Mouse (Mus musculus) colon, adult 2 months (tissue): ENCODE results near the gene Gzmb. TPM values are rescaled to one million over a fixed set of nuclear protein-coding genes. Genes with fewer than 3 reads are reported as not detected.

Experiments
- polyA plus RNA-seq: library from polyadenylated mRNA; depleted of rRNA; stranded (reverse); fragments of >200 nt; gene quantifications from 2 replicates; pipeline ENCODE4 v1.2.3, GENCODE M21; 2012; rRNA removed

Gene Gzmb
- 0.47 and 1.1 TPM in 2 replicates for polyA plus RNA-seq

DNA sequence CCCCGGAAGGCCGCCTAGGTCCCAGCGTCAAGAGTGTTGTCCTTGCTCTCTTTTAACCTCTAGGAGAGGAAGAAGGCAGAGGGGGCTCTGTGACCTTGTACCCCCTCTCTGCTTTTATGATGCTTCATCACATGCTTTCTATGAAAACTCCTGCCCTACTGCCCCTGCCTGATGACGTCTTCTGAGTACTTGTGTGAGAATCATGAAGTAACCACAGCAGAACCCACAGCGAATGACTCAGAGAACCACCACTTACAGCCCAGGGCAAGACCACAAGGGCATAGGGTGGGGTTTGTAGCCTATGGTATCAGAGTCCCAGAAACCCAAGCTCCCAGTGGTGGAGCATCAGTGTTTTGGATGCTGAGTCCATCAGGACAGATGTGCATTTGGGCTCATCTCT is at the start of gene Gzmb:
Gzmb (minus strand) TSS at position 108 of the 400 bp plus-strand sequence.

DNA sequence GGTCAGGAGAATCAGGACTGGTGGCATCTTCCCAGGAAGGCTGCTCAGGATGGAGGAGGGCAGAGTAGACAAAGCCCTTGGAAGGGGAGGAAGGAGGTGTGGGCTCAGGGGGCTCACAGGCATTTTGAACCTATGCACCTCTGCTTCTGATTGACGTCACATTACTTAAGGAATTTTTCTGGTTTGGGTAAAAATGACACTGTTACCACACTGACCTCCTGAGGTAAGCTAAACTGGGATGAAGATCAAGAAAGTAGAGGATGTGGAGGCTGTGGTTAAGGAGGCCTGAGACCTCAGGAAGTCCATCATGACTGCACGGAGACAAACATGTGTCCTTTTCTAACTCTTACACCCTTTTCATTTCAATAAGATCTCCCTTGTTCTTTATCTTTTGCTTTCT is 27.5 kb downstream of the Gzmb start, which contains the start of gene Gzmc:
Gzmc (minus strand) TSS at position 101 of the 400 bp plus-strand sequence.

DNA sequence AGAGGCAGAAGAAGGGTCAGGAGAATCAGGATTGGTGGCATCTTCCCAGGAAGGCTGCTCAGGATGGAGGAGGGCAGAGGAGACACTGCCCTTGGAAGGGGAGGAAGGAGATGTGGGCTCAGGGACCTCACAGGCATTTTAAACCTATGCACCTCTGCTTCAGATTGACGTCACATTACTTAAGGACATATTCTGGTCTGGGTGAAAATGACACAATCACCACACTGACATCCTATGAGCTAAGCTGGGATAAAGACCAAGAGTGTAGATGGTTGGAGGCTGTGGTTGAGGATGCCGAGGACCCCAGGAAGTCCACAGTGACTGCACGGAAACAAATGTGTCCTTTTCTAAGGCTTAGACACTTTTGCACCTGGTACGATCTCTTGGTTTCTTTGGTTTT is 50.7 kb downstream of the Gzmb start, which contains the start of gene Gzmf:
Gzmf (minus strand) TSS at position 101 of the 400 bp plus-strand sequence.

Other genes starting within 250 kb of the Gzmb start
- 0.27 and 1.2 TPM in 2 replicates for gene Mcpt1, start 244.3 kb downstream of the Gzmb start, polyA plus RNA-seq
- gene Mcpt9, start 231.8 kb downstream of the Gzmb start, polyA plus RNA-seq = not detected in 2 replicates
- 0.29 TPM in 1 of 2 replicates, not detected in the other for gene Mcpt2, start 220.2 kb downstream of the Gzmb start, polyA plus RNA-seq
- gene Mcpt4, start 199.9 kb downstream of the Gzmb start, polyA plus RNA-seq = 0.16 and 0.17 TPM in 2 replicates
- not detected in 2 replicates for gene Mcpt8, start 177.0 kb downstream of the Gzmb start, polyA plus RNA-seq
- gene Ctsg, start 159.7 kb downstream of the Gzmb start, polyA plus RNA-seq = not detected in 2 replicates
- gene Gzme, start 141.6 kb downstream of the Gzmb start, polyA plus RNA-seq = not detected in 2 replicates
- not detected in 2 replicates for gene Gzmd, start 129.7 kb downstream of the Gzmb start, polyA plus RNA-seq
- gene Gzmg, start 102.7 kb downstream of the Gzmb start, polyA plus RNA-seq = not detected in 2 replicates
- gene Gzmn, start 87.7 kb downstream of the Gzmb start, polyA plus RNA-seq = not detected in 2 replicates
- gene Gzmf, start 50.8 kb downstream of the Gzmb start, polyA plus RNA-seq = not detected in 2 replicates
- not detected in 2 replicates for gene Gzmc, start 27.6 kb downstream of the Gzmb start, polyA plus RNA-seq
- 52.1 and 62.0 TPM in 2 replicates for gene Atp12a, start 102.8 kb upstream of the Gzmb start, polyA plus RNA-seq
- not detected in 2 replicates for gene Rnf17, start 140.3 kb upstream of the Gzmb start, polyA plus RNA-seq